Mouse (Mus musculus): Measurements from ENCODE around the gene Mthfd1. TPM values are rescaled to one million over a fixed set of nuclear protein-coding genes. Genes with fewer than 3 reads are reported as not detected.

The Mthfd1 gene
- polyA plus RNA-seq, 1 experiment from 2014 or later = 142 TPM

- Histone ChIP-seq H3K9me3 (replicated peaks) (no peaks in the 10 kb centered on the region), H3K36me3 (no peaks in the 10 kb centered on the region), H3K4me1 (no peaks in the 10 kb centered on the region), H3K27ac (no peak overlapping the region), H3K27me3 (replicated peaks) (no peaks in the 10 kb centered on the region), H3K4me3 (no peak overlapping the region), H3K4me2 (no peak overlapping the region), H3K9ac (no peak overlapping the region)
- ATAC-seq = no peak
- WGBS (ENCODE audit: insufficient replicate concordance) = 75% methylated on average over 5 of the region's 5 CpGs
Observed at GRCm38 (mm10) chr12:76335641-76336040, 80.5 kb downstream of the Mthfd1 start.

- H3K27ac ChIP-seq = no peak overlapping the region
- H3K9me3 ChIP-seq (replicated peaks) = no peaks in the 10 kb centered on the region
- H3K27me3 ChIP-seq (replicated peaks) = no peaks in the 10 kb centered on the region
- ATAC-seq = no peak
- 76% methylated on average over 17 of the region's 17 CpGs for WGBS (ENCODE audit: insufficient replicate concordance)
- H3K4me2 ChIP-seq = no peak overlapping the region
- H3K9ac ChIP-seq = no peak overlapping the region
- H3K4me3 ChIP-seq = no peak overlapping the region
- H3K4me1 ChIP-seq = no peaks in the 10 kb centered on the region
- no peaks in the 10 kb centered on the region for H3K36me3 ChIP-seq
Observed at GRCm38 (mm10) chr12:76336111-76336965, 81.2 kb downstream of the Mthfd1 start.

GRCm38 (mm10) chr12:76341080-76341479, 86.0 kb downstream of the Mthfd1 start:
- H3K4me2 ChIP-seq = no peak overlapping the region
- 6% methylated on average over 4 of the region's 4 CpGs for WGBS (ENCODE audit: insufficient replicate concordance)
- no peaks in the 10 kb centered on the region; the same call in 1 of the 2 replicates for H3K36me3 ChIP-seq
- no peaks in the 10 kb centered on the region for H3K9me3 ChIP-seq (replicated peaks)
- H3K27me3 ChIP-seq (replicated peaks) = no peaks in the 10 kb centered on the region
- no peaks in the 10 kb centered on the region for H3K4me1 ChIP-seq
- H3K9ac ChIP-seq = no peak overlapping the region
- ATAC-seq = no peak
- no peak overlapping the region for H3K27ac ChIP-seq
- no peak overlapping the region for H3K4me3 ChIP-seq

- WGBS (ENCODE audit: insufficient replicate concordance) = 69% methylated on average over 5 of the region's 6 CpGs
- Histone ChIP-seq H3K36me3 (peaks cover 31% of the 10 kb centered on the region), H3K27me3 (replicated peaks) (no peaks in the 10 kb centered on the region), H3K9me3 (replicated peaks) (no peaks in the 10 kb centered on the region), H3K4me3 (no peak overlapping the region), H3K4me1 (no peaks in the 10 kb centered on the region), H3K9ac (no peak overlapping the region), H3K4me2 (no peak overlapping the region), H3K27ac (no peak overlapping the region)
- ATAC-seq = no peak
Observed at GRCm38 (mm10) chr12:76345759-76346455, 90.8 kb downstream of the Mthfd1 start.

GRCm38 (mm10) chr12:76349680-76350220, 94.7 kb downstream of the Mthfd1 start:
- H3K27me3 ChIP-seq (replicated peaks) = no peaks in the 10 kb centered on the region
- H3K27ac ChIP-seq = no peak overlapping the region
- H3K9ac ChIP-seq = no peak overlapping the region
- no peaks in the 10 kb centered on the region for H3K4me1 ChIP-seq
- ATAC-seq = no peak
- H3K36me3 ChIP-seq = peaks cover 56% of the 10 kb centered on the region
- no peaks in the 10 kb centered on the region for H3K9me3 ChIP-seq (replicated peaks)
- no peak overlapping the region for H3K4me2 ChIP-seq
- WGBS (ENCODE audit: insufficient replicate concordance) = 86% methylated on average over 8 of the region's 8 CpGs
- no peak overlapping the region for H3K4me3 ChIP-seq

GRCm38 (mm10) chr12:76360868-76361267, 105.8 kb downstream of the Mthfd1 start:
- 72% methylated on average over 1 of the region's 1 CpGs for WGBS (ENCODE audit: insufficient replicate concordance)
- no peaks in the 10 kb centered on the region for H3K9me3 ChIP-seq (replicated peaks)
- no peak overlapping the region for H3K4me3 ChIP-seq
- H3K36me3 ChIP-seq = peaks cover 17% of the 10 kb centered on the region
- peaks cover 52% of the 10 kb centered on the region for H3K4me1 ChIP-seq
- peak overlapping the region; percentile 54; the same call in 1 of the 2 replicates for H3K4me2 ChIP-seq
- no peaks in the 10 kb centered on the region for H3K27me3 ChIP-seq (replicated peaks)
- peak overlapping the region; percentile 84 for H3K27ac ChIP-seq
- no peak for ATAC-seq
- no peak overlapping the region for H3K9ac ChIP-seq

- Histone ChIP-seq H3K36me3 (peaks cover 17% of the 10 kb centered on the region), H3K9ac (peak overlapping the region; percentile 63), H3K4me3 (peak overlapping the region; percentile 19), H3K9me3 (replicated peaks) (no peaks in the 10 kb centered on the region), H3K4me2 (peak overlapping the region; percentile 54), H3K27ac (peak overlapping the region; percentile 84), H3K27me3 (replicated peaks) (no peaks in the 10 kb centered on the region), H3K4me1 (peaks cover 60% of the 10 kb centered on the region)
- peak; percentile 72 for ATAC-seq
- WGBS (ENCODE audit: insufficient replicate concordance) = 24% methylated on average over 9 of the region's 9 CpGs
Observed at GRCm38 (mm10) chr12:76361405-76362302, 106.6 kb downstream of the Mthfd1 start.

GRCm38 (mm10) chr12:76362303-76362676, 107.2 kb downstream of the Mthfd1 start:
- H3K4me2 ChIP-seq = peak overlapping the region; percentile 54
- peaks cover 67% of the 10 kb centered on the region for H3K4me1 ChIP-seq
- H3K4me3 ChIP-seq = peak overlapping the region; percentile 19; the same call in 1 of the 2 replicates
- peak overlapping the region; percentile 63 for H3K9ac ChIP-seq
- ATAC-seq = peak; percentile 35; the same call in 1 of the 2 replicates
- H3K27ac ChIP-seq = peak overlapping the region; percentile 84
- peaks cover 12% of the 10 kb centered on the region for H3K36me3 ChIP-seq
- WGBS (ENCODE audit: insufficient replicate concordance) = 17% methylated on average over 9 of the region's 9 CpGs
- no peaks in the 10 kb centered on the region for H3K27me3 ChIP-seq (replicated peaks)
- no peaks in the 10 kb centered on the region for H3K9me3 ChIP-seq (replicated peaks)

- Histone ChIP-seq H3K36me3 (peaks cover 5% of the 10 kb centered on the region; the same call in 1 of the 2 replicates), H3K4me1 (peaks cover 72% of the 10 kb centered on the region), H3K4me3 (no peak overlapping the region), H3K9me3 (replicated peaks) (no peaks in the 10 kb centered on the region), H3K4me2 (peak overlapping the region; percentile 20), H3K27ac (peak overlapping the region; percentile 27; the same call in 1 of the 2 replicates), H3K9ac (peak overlapping the region; percentile 10; the same call in 1 of the 2 replicates), H3K27me3 (replicated peaks) (no peaks in the 10 kb centered on the region)
- ATAC-seq = no peak
- WGBS (ENCODE audit: insufficient replicate concordance) = 75% methylated on average over 3 of the region's 3 CpGs
Observed at GRCm38 (mm10) chr12:76366276-76366675, 111.2 kb downstream of the Mthfd1 start.

GRCm38 (mm10) chr12:76367096-76367995, 112.2 kb downstream of the Mthfd1 start:
- ATAC-seq = no peak
- no peaks in the 10 kb centered on the region for H3K27me3 ChIP-seq (replicated peaks)
- H3K9ac ChIP-seq = peak overlapping the region; percentile 99
- H3K4me1 ChIP-seq = peaks cover 71% of the 10 kb centered on the region
- H3K9me3 ChIP-seq (replicated peaks) = no peaks in the 10 kb centered on the region
- peak overlapping the region; percentile 94 for H3K4me2 ChIP-seq
- peak overlapping the region; percentile 96 for H3K4me3 ChIP-seq
- H3K27ac ChIP-seq = peak overlapping the region; percentile 99
- H3K36me3 ChIP-seq = peaks cover 5% of the 10 kb centered on the region; the same call in 1 of the 2 replicates
- WGBS (ENCODE audit: insufficient replicate concordance) = 21% methylated on average over 14 of the region's 14 CpGs
